Mouse (Mus musculus): ENCODE results near the gene Gm45062.

DNA sequence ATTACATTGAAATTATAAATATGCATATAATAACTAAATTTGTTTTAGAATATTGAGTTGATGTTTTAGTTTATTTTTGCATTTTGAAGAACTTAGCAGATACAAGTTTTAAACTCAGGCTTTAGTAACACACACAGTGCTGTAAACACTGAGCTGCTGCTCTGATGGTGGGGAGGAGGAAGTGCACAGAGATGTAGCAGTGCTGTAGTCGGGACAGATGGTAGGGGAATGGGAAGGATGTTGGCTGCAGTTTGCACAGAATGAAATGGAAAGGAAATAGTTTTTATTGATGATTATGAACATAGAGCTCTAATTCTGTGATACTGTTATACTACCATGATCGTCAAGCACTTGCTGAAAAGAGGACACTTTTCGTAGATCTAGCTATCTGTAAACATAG is 32.2 kb upstream of the Gm45062 start:
- TF ChIP-seq CTCF (IDR thresholded peaks at IDR 0.05; ENCODE audit: low read depth) = no peak
- TF ChIP-seq EP300 (IDR thresholded peaks at IDR 0.05; ENCODE audit: low read depth) = no peak
